Mouse (Mus musculus): Measurements from ENCODE around the gene Palld. TPM values are rescaled to one million over a fixed set of nuclear protein-coding genes. Genes with fewer than 3 reads are reported as not detected.

Gene Palld
- polyA plus RNA-seq, 1 experiment from 2014 or later = 48.3 TPM

GRCm38 (mm10) chr8:61502277-61502676 is 400.2 kb downstream of the Palld start:
- H3K9me3 ChIP-seq (ENCODE audit: control insufficient read depth, low read length) = no peaks in the 10 kb centered on the region
- H3K27ac ChIP-seq (ENCODE audit: low read depth, low read length) = no peak overlapping the region
- DNase-seq (ENCODE audit: low spot score) (no peak), ATAC-seq (ENCODE audit: low FRiP score) (no peak)
- H3K4me1 ChIP-seq (replicated peaks; ENCODE audit: control insufficient read depth, insufficient read depth, low read length) = no peaks in the 10 kb centered on the region
- H3K36me3 ChIP-seq (ENCODE audit: control insufficient read depth, insufficient read depth, low read length) = no peaks in the 10 kb centered on the region
- H3K4me2 ChIP-seq (replicated peaks; ENCODE audit: low read depth, low read length) = no peak overlapping the region
- no peak overlapping the region for H3K9ac ChIP-seq (ENCODE audit: low read depth, low read length)
- no peaks in the 10 kb centered on the region for H3K27me3 ChIP-seq (ENCODE audit: control insufficient read depth, insufficient read depth, low read length)
- no peak overlapping the region for H3K4me3 ChIP-seq (ENCODE audit: low read depth, low read length)

GRCm38 (mm10) chr8:61500914-61501313 is 401.6 kb downstream of the Palld start:
- 82% methylated on average over 3 of the region's 3 CpGs for WGBS
- Histone ChIP-seq H3K36me3 (ENCODE audit: control insufficient read depth, insufficient read depth, low read length) (no peaks in the 10 kb centered on the region), H3K4me3 (ENCODE audit: low read depth, low read length) (no peak overlapping the region), H3K4me1 (replicated peaks; ENCODE audit: control insufficient read depth, insufficient read depth, low read length) (no peaks in the 10 kb centered on the region), H3K9ac (ENCODE audit: low read depth, low read length) (no peak overlapping the region), H3K9me3 (ENCODE audit: control insufficient read depth, low read length) (no peaks in the 10 kb centered on the region), H3K4me2 (replicated peaks; ENCODE audit: low read depth, low read length) (no peak overlapping the region), H3K27me3 (ENCODE audit: control insufficient read depth, insufficient read depth, low read length) (no peaks in the 10 kb centered on the region), H3K27ac (ENCODE audit: low read depth, low read length) (no peak overlapping the region)
- no peak for ATAC-seq (ENCODE audit: low FRiP score)
- no peak for DNase-seq (ENCODE audit: low spot score)

- no peak overlapping the region for H3K9ac ChIP-seq (ENCODE audit: low read depth, low read length)
- DNase-seq (ENCODE audit: low spot score) = peak; percentile 41
- H3K4me3 ChIP-seq (ENCODE audit: low read depth, low read length) = no peak overlapping the region
- WGBS = 73% methylated on average over 4 of the region's 4 CpGs
- no peaks in the 10 kb centered on the region for H3K36me3 ChIP-seq (ENCODE audit: control insufficient read depth, insufficient read depth, low read length)
- ATAC-seq (ENCODE audit: low FRiP score) = no peak; the same call in 1 of the 2 replicates
- no peaks in the 10 kb centered on the region for H3K27me3 ChIP-seq (ENCODE audit: control insufficient read depth, insufficient read depth, low read length)
- no peak overlapping the region for H3K4me2 ChIP-seq (replicated peaks; ENCODE audit: low read depth, low read length)
- no peak overlapping the region for H3K27ac ChIP-seq (ENCODE audit: low read depth, low read length)
- H3K9me3 ChIP-seq (ENCODE audit: control insufficient read depth, low read length) = no peaks in the 10 kb centered on the region
- H3K4me1 ChIP-seq (replicated peaks; ENCODE audit: control insufficient read depth, insufficient read depth, low read length) = no peaks in the 10 kb centered on the region
Observed at GRCm38 (mm10) chr8:61499035-61499434, 403.5 kb downstream of the Palld start.

- Histone ChIP-seq H3K27me3 (ENCODE audit: control insufficient read depth, insufficient read depth, low read length) (no peaks in the 10 kb centered on the region), H3K9ac (ENCODE audit: low read depth, low read length) (no peak overlapping the region), H3K27ac (ENCODE audit: low read depth, low read length) (no peak overlapping the region), H3K9me3 (ENCODE audit: control insufficient read depth, low read length) (no peaks in the 10 kb centered on the region), H3K4me3 (ENCODE audit: low read depth, low read length) (no peak overlapping the region), H3K4me2 (replicated peaks; ENCODE audit: low read depth, low read length) (no peak overlapping the region), H3K4me1 (replicated peaks; ENCODE audit: control insufficient read depth, insufficient read depth, low read length) (no peaks in the 10 kb centered on the region), H3K36me3 (ENCODE audit: control insufficient read depth, insufficient read depth, low read length) (no peaks in the 10 kb centered on the region)
- 82% methylated on average over 4 of the region's 4 CpGs for WGBS
- DNase-seq (ENCODE audit: low spot score) = no peak
- no peak for ATAC-seq (ENCODE audit: low FRiP score)
Observed at GRCm38 (mm10) chr8:61497110-61497509, 405.4 kb downstream of the Palld start.

- Histone ChIP-seq H3K4me1 (replicated peaks; ENCODE audit: control insufficient read depth, insufficient read depth, low read length) (no peaks in the 10 kb centered on the region), H3K9me3 (ENCODE audit: control insufficient read depth, low read length) (no peaks in the 10 kb centered on the region), H3K36me3 (ENCODE audit: control insufficient read depth, insufficient read depth, low read length) (no peaks in the 10 kb centered on the region), H3K27ac (ENCODE audit: low read depth, low read length) (no peak overlapping the region), H3K9ac (ENCODE audit: low read depth, low read length) (peak overlapping the region; percentile 76; the same call in 1 of the 2 replicates), H3K4me3 (ENCODE audit: low read depth, low read length) (peak overlapping the region; percentile 60; the same call in 1 of the 2 replicates), H3K27me3 (ENCODE audit: control insufficient read depth, insufficient read depth, low read length) (no peaks in the 10 kb centered on the region), H3K4me2 (replicated peaks; ENCODE audit: low read depth, low read length) (peak overlapping the region; percentile 54; the same call in 1 of the 2 replicates)
- DNase-seq (ENCODE audit: low spot score) (no peak), ATAC-seq (ENCODE audit: low FRiP score) (no peak)
- 93% methylated on average over 8 of the region's 8 CpGs for WGBS
Observed at GRCm38 (mm10) chr8:61488631-61489030, 413.9 kb downstream of the Palld start.

- H3K9me3 ChIP-seq (ENCODE audit: control insufficient read depth, low read length) = no peaks in the 10 kb centered on the region
- peak within 1 kb of the TSS; percentile 60 for H3K4me3 ChIP-seq (ENCODE audit: low read depth, low read length)
- peak; percentile 95 for DNase-seq (ENCODE audit: low spot score)
- WGBS = under 1% methylated on average over 29 of the region's 29 CpGs
- ATAC-seq (ENCODE audit: low FRiP score) = peak; percentile 96
- no peaks in the 10 kb centered on the region for H3K36me3 ChIP-seq (ENCODE audit: control insufficient read depth, insufficient read depth, low read length)
- peak within 1 kb of the TSS; percentile 54 for H3K4me2 ChIP-seq (replicated peaks; ENCODE audit: low read depth, low read length)
- peak within 1 kb of the TSS; percentile 64 for H3K27ac ChIP-seq (ENCODE audit: low read depth, low read length)
- H3K9ac ChIP-seq (ENCODE audit: low read depth, low read length) = peak within 1 kb of the TSS; percentile 76
- H3K4me1 ChIP-seq (replicated peaks; ENCODE audit: control insufficient read depth, insufficient read depth, low read length) = no peaks in the 10 kb centered on the region
- no peaks in the 10 kb centered on the region for H3K27me3 ChIP-seq (ENCODE audit: control insufficient read depth, insufficient read depth, low read length)
Observed at GRCm38 (mm10) chr8:61487597-61488156, 414.8 kb downstream of the Palld start, which contains the start of gene Cbr4. Gene Cbr4, plus strand, starts transcription at chr8:61487734.

- H3K4me3 ChIP-seq (ENCODE audit: low read depth, low read length) = no peak overlapping the region; the same call in 1 of the 2 replicates
- no peak overlapping the region for H3K27ac ChIP-seq (ENCODE audit: low read depth, low read length)
- H3K9me3 ChIP-seq (ENCODE audit: control insufficient read depth, low read length) = no peaks in the 10 kb centered on the region
- H3K36me3 ChIP-seq (ENCODE audit: control insufficient read depth, insufficient read depth, low read length) = no peaks in the 10 kb centered on the region
- no peaks in the 10 kb centered on the region for H3K27me3 ChIP-seq (ENCODE audit: control insufficient read depth, insufficient read depth, low read length)
- 97% methylated on average over 2 of the region's 2 CpGs for WGBS
- no peak overlapping the region for H3K4me2 ChIP-seq (replicated peaks; ENCODE audit: low read depth, low read length)
- DNase-seq (ENCODE audit: low spot score) (peak; percentile 17), ATAC-seq (ENCODE audit: low FRiP score) (no peak; the same call in 1 of the 2 replicates)
- no peak overlapping the region for H3K9ac ChIP-seq (ENCODE audit: low read depth, low read length)
- H3K4me1 ChIP-seq (replicated peaks; ENCODE audit: control insufficient read depth, insufficient read depth, low read length) = no peaks in the 10 kb centered on the region
Observed at GRCm38 (mm10) chr8:61486923-61487529, 415.5 kb downstream of the Palld start.

- Histone ChIP-seq H3K4me2 (replicated peaks; ENCODE audit: low read depth, low read length) (no peak overlapping the region), H3K4me3 (ENCODE audit: low read depth, low read length) (no peak overlapping the region), H3K27ac (ENCODE audit: low read depth, low read length) (no peak overlapping the region), H3K36me3 (ENCODE audit: control insufficient read depth, insufficient read depth, low read length) (no peaks in the 10 kb centered on the region), H3K9me3 (ENCODE audit: control insufficient read depth, low read length) (no peaks in the 10 kb centered on the region), H3K27me3 (ENCODE audit: control insufficient read depth, insufficient read depth, low read length) (no peaks in the 10 kb centered on the region), H3K9ac (ENCODE audit: low read depth, low read length) (no peak overlapping the region), H3K4me1 (replicated peaks; ENCODE audit: control insufficient read depth, insufficient read depth, low read length) (no peaks in the 10 kb centered on the region; the same call in 1 of the 2 replicates)
- DNase-seq (ENCODE audit: low spot score) (no peak), ATAC-seq (ENCODE audit: low FRiP score) (peak; percentile 35; the same call in 1 of the 2 replicates)
- 88% methylated on average over 14 of the region's 14 CpGs for WGBS
Observed at GRCm38 (mm10) chr8:61480260-61480967, 422.1 kb downstream of the Palld start.
